ENCODE assay signal across 15 mouse cellular contexts in the genomic region with DNA sequence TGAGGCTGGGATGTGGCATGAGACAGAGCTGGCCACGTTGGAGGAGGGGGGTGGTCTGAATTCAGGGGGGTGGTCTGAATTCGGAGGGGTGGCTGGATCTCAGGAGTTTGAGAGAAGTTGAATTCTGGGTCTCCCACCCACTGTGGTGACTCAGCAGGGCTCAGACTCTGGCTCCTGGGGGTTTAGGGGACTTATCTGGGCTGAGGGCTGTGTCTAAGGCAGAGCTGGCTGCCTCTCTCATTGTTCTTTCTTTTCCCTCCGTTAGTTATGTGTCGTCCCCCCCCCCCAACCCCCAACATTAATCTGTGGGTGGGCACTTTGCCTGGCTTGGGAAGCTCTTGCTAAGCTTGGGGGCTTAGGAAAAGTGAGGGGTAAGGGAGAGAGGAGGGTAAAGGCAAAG. TPM values are rescaled to one million over a fixed set of nuclear protein-coding genes. Genes with fewer than 3 reads are reported as not detected.
DNase-seq lines count a peak whose midpoint lies in the region; ATAC-seq and TF ChIP-seq lines count a peak whose summit lies in the region.
"Had no signal": no experiment of that assay in that cellular context is flagged by ENCODE, and none has a peak within 500 bp of the region (broad histone marks: within the 10 kb centered on the region; RNA-seq: fewer than 3 reads in every experiment).

No protein-coding gene starts in this region.

- no peak for TF ChIP-seq CTCF in ES-Bruce4 (IDR thresholded peaks at IDR 0.05; ENCODE audit: low read depth, low read length)

- peaks cover 22% of the 10 kb centered on the region for H3K4me1 ChIP-seq in intestine, embryonic 15.5 days (replicated peaks)
- H3K4me1 ChIP-seq in intestine, embryonic 16.5 days (ENCODE audit: control insufficient read depth, insufficient read depth, low read length), result peaks cover 24% of the 10 kb centered on the region
- peaks cover 20% of the 10 kb centered on the region for H3K4me1 ChIP-seq in ES-Bruce4 (ENCODE audit: control insufficient read depth, insufficient read depth, low read length)
- H3K4me1 ChIP-seq in embryonic facial prominence, embryonic 10.5 days, result peaks cover 45% of the 10 kb centered on the region
- H3K4me1 ChIP-seq in limb, embryonic 13.5 days, result peaks cover 20% of the 10 kb centered on the region

- peak overlapping the region; percentile 9; the same call in 1 of the 2 replicates for H3K4me2 ChIP-seq in intestine, embryonic 15.5 days (replicated peaks)
- H3K4me2 ChIP-seq in intestine, embryonic 16.5 days (ENCODE audit: low read depth, low read length), result no peak overlapping the region
- H3K4me2 ChIP-seq in limb, embryonic 13.5 days (replicated peaks), result peak overlapping the region; percentile 9; the same call in 1 of the 2 replicates
- H3K4me2 ChIP-seq: heart, embryonic 15.5 days; liver, embryonic 15.5 days; midbrain, embryonic 12.5 days had no signal

- 10% methylated on average over 4 of the region's 4 CpGs for WGBS in intestine, embryonic 15.5 days
- WGBS in intestine, embryonic 16.5 days, result 5% methylated on average over 3 of the region's 4 CpGs
- WGBS in embryonic facial prominence, embryonic 10.5 days, result 2% methylated on average over 4 of the region's 4 CpGs
- WGBS in limb, embryonic 13.5 days, result 0% methylated on average over 4 of the region's 4 CpGs

- no peak for ATAC-seq in intestine, embryonic 15.5 days
- no peak for ATAC-seq in intestine, embryonic 16.5 days
- ATAC-seq in limb, embryonic 13.5 days (ENCODE audit: low FRiP score, low read depth), result 0 out of 2 replicates have a peak, but pooled peaks have one; percentile 31
- ATAC-seq: CD4-positive, CD25-positive, alpha-beta regulatory T cell, adult 4 months had no signal

- no peaks in the 10 kb centered on the region; the same call in 1 of the 2 replicates for H3K27me3 ChIP-seq in intestine, embryonic 15.5 days (replicated peaks)
- H3K27me3 ChIP-seq in intestine, embryonic 16.5 days (replicated peaks; ENCODE audit: control insufficient read depth, insufficient read depth, low read length), result no peaks in the 10 kb centered on the region
- H3K27me3 ChIP-seq in ES-Bruce4 (ENCODE audit: control insufficient read depth, insufficient read depth, low read length, poor library complexity, severe bottlenecking), result no peaks in the 10 kb centered on the region
- peaks cover 24% of the 10 kb centered on the region for H3K27me3 ChIP-seq in embryonic facial prominence, embryonic 10.5 days (replicated peaks; ENCODE audit: low read depth, poor library complexity, severe bottlenecking)
- peaks cover 55% of the 10 kb centered on the region for H3K27me3 ChIP-seq in limb, embryonic 13.5 days

- TF ChIP-seq EP300 in ES-Bruce4 (IDR thresholded peaks at IDR 0.05; ENCODE audit: insufficient read depth, low read depth, low read length), result no peak

- TF ChIP-seq POLR2A in ES-Bruce4 (IDR thresholded peaks at IDR 0.05; ENCODE audit: insufficient read depth, low read length), result no peak

- H3K4me3 ChIP-seq in intestine, embryonic 15.5 days (replicated peaks), result no peak overlapping the region
- H3K4me3 ChIP-seq in intestine, embryonic 16.5 days (ENCODE audit: low read length), result no peak overlapping the region
- H3K4me3 ChIP-seq in ES-Bruce4 (ENCODE audit: low read depth, low read length), result no peak overlapping the region
- no peak overlapping the region for H3K4me3 ChIP-seq in embryonic facial prominence, embryonic 10.5 days
- no peak overlapping the region for H3K4me3 ChIP-seq in limb, embryonic 13.5 days
- H3K4me3 ChIP-seq: heart, embryonic 15.5 days; layer of hippocampus, adult 2 months; liver, embryonic 15.5 days; midbrain, embryonic 12.5 days had no signal

- no peak overlapping the region for H3K27ac ChIP-seq in intestine, embryonic 15.5 days
- no peak overlapping the region for H3K27ac ChIP-seq in intestine, embryonic 16.5 days (ENCODE audit: low read length)
- H3K27ac ChIP-seq in ES-Bruce4 (ENCODE audit: insufficient read depth, low read length), result 0 out of 2 replicates have a peak overlapping the region, but pooled peaks have one; percentile 15
- peak overlapping the region; percentile 75 for H3K27ac ChIP-seq in embryonic facial prominence, embryonic 10.5 days (replicated peaks)
- peak overlapping the region; percentile 10; the same call in 1 of the 2 replicates for H3K27ac ChIP-seq in limb, embryonic 13.5 days
- H3K27ac ChIP-seq: heart, embryonic 15.5 days; layer of hippocampus, adult 2 months; liver, embryonic 15.5 days; midbrain, embryonic 12.5 days had no signal

- H3K9ac ChIP-seq in intestine, embryonic 15.5 days, result no peak overlapping the region
- no peak overlapping the region for H3K9ac ChIP-seq in intestine, embryonic 16.5 days (ENCODE audit: low read depth, low read length)
- no peak overlapping the region for H3K9ac ChIP-seq in ES-Bruce4 (ENCODE audit: low read depth, poor library complexity, severe bottlenecking)
- H3K9ac ChIP-seq in limb, embryonic 13.5 days, result no peak overlapping the region
- H3K9ac ChIP-seq: heart, embryonic 15.5 days; liver, embryonic 15.5 days; midbrain, embryonic 12.5 days had no signal

- no peaks in the 10 kb centered on the region for H3K36me3 ChIP-seq in intestine, embryonic 15.5 days
- no peaks in the 10 kb centered on the region for H3K36me3 ChIP-seq in intestine, embryonic 16.5 days (ENCODE audit: control insufficient read depth, insufficient read depth, low read length)
- H3K36me3 ChIP-seq in ES-Bruce4 (ENCODE audit: control insufficient read depth, insufficient read depth, low read length, poor library complexity, severe bottlenecking), result no peaks in the 10 kb centered on the region
- no peaks in the 10 kb centered on the region for H3K36me3 ChIP-seq in embryonic facial prominence, embryonic 10.5 days (replicated peaks)
- H3K36me3 ChIP-seq in limb, embryonic 13.5 days, result no peaks in the 10 kb centered on the region
- H3K36me3 ChIP-seq: heart, embryonic 15.5 days; liver, embryonic 15.5 days; midbrain, embryonic 12.5 days had no signal

- peak; percentile 21 for DNase-seq in embryonic facial prominence, embryonic 10.5 days (ENCODE audit: low spot score)
- no peak for DNase-seq in adrenal gland, postnatal 4 days (ENCODE audit: low spot score in 2 of 2)
- DNase-seq in ovary, postnatal 10 days (ENCODE audit: low spot score), result no peak
- DNase-seq: cerebellum, postnatal 14 days; gastrocnemius, postnatal 25 days; lung, postnatal 14 days had no signal

- no peaks in the 10 kb centered on the region for H3K9me3 ChIP-seq in intestine, embryonic 15.5 days
- H3K9me3 ChIP-seq in intestine, embryonic 16.5 days (ENCODE audit: control insufficient read depth, low read length), result no peaks in the 10 kb centered on the region
- no peaks in the 10 kb centered on the region for H3K9me3 ChIP-seq in ES-Bruce4 (replicated peaks; ENCODE audit: control insufficient read depth, insufficient read depth, low read length, poor library complexity, severe bottlenecking)
- no peaks in the 10 kb centered on the region for H3K9me3 ChIP-seq in embryonic facial prominence, embryonic 10.5 days
- H3K9me3 ChIP-seq in limb, embryonic 13.5 days, result no peaks in the 10 kb centered on the region
- H3K9me3 ChIP-seq: heart, embryonic 15.5 days; liver, embryonic 15.5 days; midbrain, embryonic 12.5 days had no signal

RNA-seq across cellular contexts. Expression of a gene that starts 4.0 kb away (rescaled TPM):
- 3.7 and 3.8 TPM in 2 replicates for polyA plus RNA-seq in intestine, embryonic 15.5 days (2015; fragmentation: Nextera tagmentation; extraction: Ambion mirVana)
- 2.8 and 3.8 TPM in 2 replicates for polyA plus RNA-seq in intestine, embryonic 16.5 days (2015; fragmentation: Nextera tagmentation; extraction: Ambion mirVana)
- polyA plus RNA-seq in ES-Bruce4 (2011; ENCODE audit: insufficient read depth, insufficient read length, low read depth, missing spikeins), result 4.3 and 4.6 TPM in 2 replicates
- 2.6 and 4.6 TPM in 2 replicates for polyA plus RNA-seq in embryonic facial prominence, embryonic 10.5 days (2016; fragmentation: Nextera tagmentation; extraction: Ambion mirVana)
- 11.7 and 13.7 TPM in 2 replicates for polyA plus RNA-seq in limb, embryonic 13.5 days (2015; fragmentation: Nextera tagmentation; extraction: Ambion mirVana)
- under 1 TPM; 0.34 to 0.59 TPM for total RNA-seq in adrenal gland, postnatal 4 days (2021)
- total RNA-seq: gastrocnemius, postnatal 25 days had no signal

RNA-seq across cellular contexts. Expression of a gene that starts 13.3 kb away (rescaled TPM):
- 0.94 and 1.0 TPM in 2 replicates for polyA plus RNA-seq in intestine, embryonic 15.5 days (2015; fragmentation: Nextera tagmentation; extraction: Ambion mirVana)
- 0.60 and 1.1 TPM in 2 replicates for polyA plus RNA-seq in intestine, embryonic 16.5 days (2015; fragmentation: Nextera tagmentation; extraction: Ambion mirVana)
- 0.52 and 0.73 TPM in 2 replicates for polyA plus RNA-seq in ES-Bruce4 (2011; ENCODE audit: insufficient read depth, insufficient read length, low read depth, missing spikeins)
- 1.2 and 1.6 TPM in 2 replicates for polyA plus RNA-seq in embryonic facial prominence, embryonic 10.5 days (2016; fragmentation: Nextera tagmentation; extraction: Ambion mirVana)
- 2.2 and 2.3 TPM in 2 replicates for polyA plus RNA-seq in limb, embryonic 13.5 days (2015; fragmentation: Nextera tagmentation; extraction: Ambion mirVana)
- total RNA-seq in adrenal gland, postnatal 4 days (2021), result 1 to 10 TPM; 6.2 to 6.8 TPM
- total RNA-seq: gastrocnemius, postnatal 25 days had no signal

RNA-seq across cellular contexts. Expression of a gene that starts 14.8 kb away (rescaled TPM):
- polyA plus RNA-seq in intestine, embryonic 15.5 days (2015; fragmentation: Nextera tagmentation; extraction: Ambion mirVana), result 2.2 and 2.4 TPM in 2 replicates
- 2.0 and 2.5 TPM in 2 replicates for polyA plus RNA-seq in intestine, embryonic 16.5 days (2015; fragmentation: Nextera tagmentation; extraction: Ambion mirVana)
- polyA plus RNA-seq in ES-Bruce4 (2011; ENCODE audit: insufficient read depth, insufficient read length, low read depth, missing spikeins), result 0.78 and 1.1 TPM in 2 replicates
- polyA plus RNA-seq in embryonic facial prominence, embryonic 10.5 days (2016; fragmentation: Nextera tagmentation; extraction: Ambion mirVana), result 0.65 and 0.72 TPM in 2 replicates
- polyA plus RNA-seq in limb, embryonic 13.5 days (2015; fragmentation: Nextera tagmentation; extraction: Ambion mirVana), result 1.4 and 1.5 TPM in 2 replicates
- 1 to 10 TPM; 3.2 to 4.7 TPM for total RNA-seq in adrenal gland, postnatal 4 days (2021)

RNA-seq across cellular contexts. Expression of a gene that starts 28.5 kb away (rescaled TPM):
- polyA plus RNA-seq in intestine, embryonic 15.5 days (2015; fragmentation: Nextera tagmentation; extraction: Ambion mirVana), result 96.9 and 104 TPM in 2 replicates
- 83.5 and 99.0 TPM in 2 replicates for polyA plus RNA-seq in intestine, embryonic 16.5 days (2015; fragmentation: Nextera tagmentation; extraction: Ambion mirVana)
- 177 and 182 TPM in 2 replicates for polyA plus RNA-seq in ES-Bruce4 (2011; ENCODE audit: insufficient read depth, insufficient read length, low read depth, missing spikeins)
- polyA plus RNA-seq in embryonic facial prominence, embryonic 10.5 days (2016; fragmentation: Nextera tagmentation; extraction: Ambion mirVana), result 156 TPM in 2 replicates
- 120 and 128 TPM in 2 replicates for polyA plus RNA-seq in limb, embryonic 13.5 days (2015; fragmentation: Nextera tagmentation; extraction: Ambion mirVana)
- total RNA-seq in adrenal gland, postnatal 4 days (2021), result 100 to 1,000 TPM; 120 to 125 TPM

RNA-seq across cellular contexts. Expression of a gene that starts 28.5 kb away (rescaled TPM):
- polyA plus RNA-seq in intestine, embryonic 15.5 days (2015; fragmentation: Nextera tagmentation; extraction: Ambion mirVana), result 43.3 and 47.6 TPM in 2 replicates
- polyA plus RNA-seq in intestine, embryonic 16.5 days (2015; fragmentation: Nextera tagmentation; extraction: Ambion mirVana), result 57.6 and 60.9 TPM in 2 replicates
- polyA plus RNA-seq in ES-Bruce4 (2011; ENCODE audit: insufficient read depth, insufficient read length, low read depth, missing spikeins), result 42.9 and 52.0 TPM in 2 replicates
- 33.6 and 36.8 TPM in 2 replicates for polyA plus RNA-seq in embryonic facial prominence, embryonic 10.5 days (2016; fragmentation: Nextera tagmentation; extraction: Ambion mirVana)
- polyA plus RNA-seq in limb, embryonic 13.5 days (2015; fragmentation: Nextera tagmentation; extraction: Ambion mirVana), result 43.5 and 43.9 TPM in 2 replicates
- total RNA-seq in adrenal gland, postnatal 4 days (2021), result 10 to 100 TPM; 62.0 to 68.3 TPM

Comparison
In these comparisons a context has a peak if more than half of its experiments do, and no peak if none do; other contexts are left out.
1. H3K27ac ChIP-seq: peak in ES-Bruce4 (single experiment), embryonic facial prominence, embryonic 10.5 days (single experiment) and limb, embryonic 13.5 days (single experiment); none in intestine, embryonic 15.5 days (single experiment) and intestine, embryonic 16.5 days (single experiment).